Mouse (Mus musculus): Measurements from ENCODE around the gene Plekho2. TPM values are rescaled to one million over a fixed set of nuclear protein-coding genes. Genes with fewer than 3 reads are reported as not detected.

Plekho2 gene
- total RNA-seq (2021): 10 to 100 TPM; 44.7 to 45.4 TPM
- long read RNA-seq, experiment 1, full-length matches to known transcripts: 11 of 20 reads
- long read RNA-seq, experiment 1, partial matches to known transcripts: 2 of 20 reads
- long read RNA-seq, experiment 1, other reads (novel, unspliced or antisense): 7 of 20 reads
- long read RNA-seq, experiment 2, transcript Plekho2-201 (6 exons, 3,273 nt): major isoform, 22 of 36 reads
- long read RNA-seq, experiment 2, partial matches to known transcripts: 1 of 36 reads
- long read RNA-seq, experiment 2, other reads (novel, unspliced or antisense): 13 of 36 reads

GRCm38 (mm10) chr9:65579781-65580371 lies at the start of gene Plekho2:
Gene Plekho2, minus strand, starts transcription at chr9:65580040.
- peak; percentile 84 to 89 for DNase-seq (ENCODE audit: low spot score in 2 of 2)

- DNase-seq (ENCODE audit: low spot score in 2 of 2): no peak
These were observed 49.4 kb upstream of the Plekho2 start, which contains the start of gene Rbpms2 for GRCm38 (mm10) chr9:65629025-65629766. Gene Rbpms2, plus strand, starts transcription at chr9:65629648.

GRCm38 (mm10) chr9:65624266-65624665 lies 44.4 kb upstream of the Plekho2 start:
- DNase-seq (ENCODE audit: low spot score in 2 of 2): no peak

- DNase-seq (ENCODE audit: low spot score in 2 of 2): no peak
These were observed 43.0 kb upstream of the Plekho2 start for GRCm38 (mm10) chr9:65622826-65623225.

GRCm38 (mm10) chr9:65621666-65622065 lies 41.8 kb upstream of the Plekho2 start:
- no peak for DNase-seq (ENCODE audit: low spot score in 2 of 2)

GRCm38 (mm10) chr9:65621196-65621595 lies 41.4 kb upstream of the Plekho2 start:
- DNase-seq (ENCODE audit: low spot score in 2 of 2): no peak

GRCm38 (mm10) chr9:65619311-65619710 lies 39.5 kb upstream of the Plekho2 start:
- no peak for DNase-seq (ENCODE audit: low spot score in 2 of 2)

GRCm38 (mm10) chr9:65613098-65613497 lies 33.3 kb upstream of the Plekho2 start:
- no peak for DNase-seq (ENCODE audit: low spot score in 2 of 2)

- no peak for DNase-seq (ENCODE audit: low spot score in 2 of 2)
These were observed 32.2 kb upstream of the Plekho2 start for GRCm38 (mm10) chr9:65611969-65612486.

GRCm38 (mm10) chr9:65607120-65607519 lies 27.3 kb upstream of the Plekho2 start:
- DNase-seq (ENCODE audit: low spot score in 2 of 2): no peak

- DNase-seq (ENCODE audit: low spot score in 2 of 2): no peak
These were observed 26.7 kb upstream of the Plekho2 start for GRCm38 (mm10) chr9:65606321-65607109.

- DNase-seq (ENCODE audit: low spot score in 2 of 2): peak in 1 of 2 experiments; percentile 32
These were observed 25.8 kb upstream of the Plekho2 start for GRCm38 (mm10) chr9:65605471-65606136.

GRCm38 (mm10) chr9:65603401-65604102 lies 23.7 kb upstream of the Plekho2 start:
- no peak for DNase-seq (ENCODE audit: low spot score in 2 of 2)

GRCm38 (mm10) chr9:65600951-65601350 lies 21.1 kb upstream of the Plekho2 start:
- no peak for DNase-seq (ENCODE audit: low spot score in 2 of 2)

GRCm38 (mm10) chr9:65598765-65599249 lies 19.0 kb upstream of the Plekho2 start:
- DNase-seq (ENCODE audit: low spot score in 2 of 2): no peak

GRCm38 (mm10) chr9:65593596-65593995 lies 13.8 kb upstream of the Plekho2 start:
- DNase-seq (ENCODE audit: low spot score in 2 of 2): no peak

- DNase-seq (ENCODE audit: low spot score in 2 of 2): no peak
These were observed 12.9 kb upstream of the Plekho2 start for GRCm38 (mm10) chr9:65592721-65593120.

GRCm38 (mm10) chr9:65589091-65589490 lies 9.3 kb upstream of the Plekho2 start:
- no peak for DNase-seq (ENCODE audit: low spot score in 2 of 2)

- no peak for DNase-seq (ENCODE audit: low spot score in 2 of 2)
These were observed 7.9 kb upstream of the Plekho2 start for GRCm38 (mm10) chr9:65587573-65588358.

Measured in adrenal gland, postnatal 4 days (tissue).